Mouse (Mus musculus) layer of hippocampus, postnatal 36 days (tissue): ENCODE measurements around the gene Olfr1129. TPM values are rescaled to one million over a fixed set of nuclear protein-coding genes. Genes with fewer than 3 reads are reported as not detected.
"Not testable (repeated sequence)": the region's sequence is repeated elsewhere in the genome, so short reads cannot be mapped to it uniquely, and the experiment has no call there.

ENCODE experiments used
- DNase-seq, 2 experiments: peaks; one replicate each; pipeline ENCODE4 v3.0.0; 2022
- total RNA-seq, 2 experiments: library from RNA; stranded (reverse); gene quantifications; 2 replicates each; pipeline ENCODE4 v1.2.3; 2021

Gene Olfr1129
- not detected for total RNA-seq

DNA sequence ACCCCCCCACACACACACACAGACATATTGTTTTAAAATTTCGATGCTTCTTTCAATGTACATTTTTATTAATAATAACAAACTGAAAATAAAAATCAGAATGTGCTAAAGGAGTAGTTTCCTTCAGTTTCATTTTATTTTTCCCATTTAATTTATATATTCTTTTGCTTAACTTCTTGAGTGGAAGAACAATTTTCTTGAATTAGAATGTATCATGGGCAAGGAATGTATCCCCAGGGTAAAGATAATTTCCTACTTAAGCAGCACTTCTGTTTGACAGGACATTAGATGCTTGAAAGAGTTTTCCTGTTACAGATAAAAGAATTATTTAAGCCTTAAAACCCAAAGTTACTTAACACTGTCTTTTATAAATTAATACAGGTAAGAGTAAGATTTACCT lies at the start of gene Olfr1129:
Gene Olfr1129 (plus strand): TSS at position 301 of the 400 bp plus-strand sequence.
- DNase-seq = not testable (repeated sequence)

GRCm38 (mm10) chr2:87525899-87526616 lies 47.6 kb upstream of the Olfr1129 start:
- peak; percentile 15 to 26 for DNase-seq

DNA sequence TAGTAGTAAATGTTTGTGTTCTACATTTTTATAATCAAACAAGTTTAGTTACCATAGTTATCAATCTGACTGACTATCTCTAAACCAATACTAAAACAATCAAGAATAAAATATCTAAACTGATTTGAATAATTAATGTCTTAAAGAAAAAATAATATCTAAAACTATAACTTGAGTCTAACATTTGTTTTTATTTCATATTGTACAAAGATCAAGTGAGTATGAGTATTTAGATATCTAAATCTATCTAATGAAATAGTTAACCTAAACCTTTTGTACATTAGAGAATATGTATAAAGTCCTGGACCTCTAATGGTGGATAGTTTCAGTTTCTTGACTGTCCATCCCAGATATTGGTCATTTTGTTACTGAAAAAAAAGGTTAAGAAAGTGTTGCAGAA lies 42.2 kb upstream of the Olfr1129 start, which contains the start of gene Olfr153:
Gene Olfr153 (plus strand): TSS at position 301 of the 400 bp plus-strand sequence.
- DNase-seq = no peak

DNA sequence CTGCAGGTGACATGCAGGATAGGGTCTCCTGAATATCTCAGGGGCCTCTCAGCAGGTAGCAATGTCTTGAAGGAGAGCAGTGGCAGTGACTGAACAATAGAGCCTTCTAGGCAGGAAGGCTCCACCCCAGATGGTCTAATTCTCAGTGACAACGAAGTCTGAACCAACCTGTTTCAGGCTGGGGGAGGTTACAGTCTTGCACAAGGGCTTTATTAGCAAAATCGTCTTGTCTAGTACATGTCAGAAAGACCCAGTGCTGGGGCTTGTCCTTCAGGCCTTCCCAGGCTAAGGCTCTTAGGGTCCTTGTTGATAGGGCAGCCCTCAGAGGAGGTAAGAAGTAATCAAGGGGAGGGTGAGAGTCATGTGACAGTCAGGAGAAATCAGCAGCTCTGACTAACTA lies 38.9 kb upstream of the Olfr1129 start:
- no peak for DNase-seq

GRCm38 (mm10) chr2:87545442-87545841 lies 28.3 kb upstream of the Olfr1129 start, which contains the start of gene Olfr1128:
Olfr1128 (minus strand) TSS chr2:87545542.
- DNase-seq = no peak

- not testable (repeated sequence) for DNase-seq
These were observed 32.2 kb downstream of the Olfr1129 start, which contains the start of gene Olfr1130 for GRCm38 (mm10) chr2:87605912-87606311. Olfr1130 (plus strand) TSS chr2:87606212.

DNA sequence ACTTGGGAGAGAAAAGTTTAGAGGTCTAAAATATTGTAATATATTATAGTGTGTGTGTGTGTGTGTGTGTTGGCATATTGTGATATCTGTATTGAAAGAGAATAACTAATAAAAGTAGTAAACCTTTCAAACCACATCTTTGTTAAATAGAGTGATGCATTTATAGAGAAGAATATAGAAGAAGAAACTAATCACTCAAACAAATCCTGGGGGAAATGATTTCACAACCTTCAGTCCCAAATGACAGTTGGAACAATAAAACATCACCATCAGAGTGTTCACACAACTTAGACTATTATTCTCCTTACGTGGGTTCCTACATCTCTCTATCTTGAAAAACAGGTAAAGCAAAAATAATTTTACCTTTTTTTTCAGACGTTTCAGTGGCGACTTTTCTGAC lies 53.1 kb downstream of the Olfr1129 start, which contains the start of gene Olfr1131:
Gene Olfr1131 (plus strand): TSS at position 301 of the 400 bp plus-strand sequence.
- no peak for DNase-seq

Other genes with a start within 250 kb of the Olfr1129 start
- gene Olfr1120, start 219.1 kb upstream of the Olfr1129 start, total RNA-seq = not detected
- not detected for gene Olfr1121, start 204.0 kb upstream of the Olfr1129 start, total RNA-seq
- not detected for gene Olfr1122, start 188.1 kb upstream of the Olfr1129 start, total RNA-seq
- gene Olfr1123, start 157.3 kb upstream of the Olfr1129 start, total RNA-seq = not detected
- gene Olfr1124, start 143.6 kb upstream of the Olfr1129 start, total RNA-seq = not detected
- not detected for gene Olfr1126, start 119.9 kb upstream of the Olfr1129 start, total RNA-seq
- gene Pramel7, start 76.8 kb upstream of the Olfr1129 start, total RNA-seq = not detected
- not detected for gene Pramel6, start 67.3 kb upstream of the Olfr1129 start, total RNA-seq
- not detected for gene Olfr153, start 42.1 kb upstream of the Olfr1129 start, total RNA-seq
- not detected for gene Olfr1128, start 28.4 kb upstream of the Olfr1129 start, total RNA-seq
- not detected for gene Olfr1130, start 32.3 kb downstream of the Olfr1129 start, total RNA-seq
- gene Olfr1131, start 53.2 kb downstream of the Olfr1129 start, total RNA-seq = not detected
- not detected for gene Olfr1132, start 63.6 kb downstream of the Olfr1129 start, total RNA-seq
- not detected for gene Olfr1133, start 73.5 kb downstream of the Olfr1129 start, total RNA-seq
- gene Olfr1134, start 84.6 kb downstream of the Olfr1129 start, total RNA-seq = not detected
- not detected for gene Olfr1135, start 99.8 kb downstream of the Olfr1129 start, total RNA-seq
- gene Olfr1136, start 120.0 kb downstream of the Olfr1129 start, total RNA-seq = not detected
- not detected for gene Olfr1137, start 139.3 kb downstream of the Olfr1129 start, total RNA-seq
- not detected for gene Olfr1138, start 166.1 kb downstream of the Olfr1129 start, total RNA-seq
- gene Olfr1140, start 169.8 kb downstream of the Olfr1129 start, total RNA-seq = not detected
- gene Olfr1141, start 180.1 kb downstream of the Olfr1129 start, total RNA-seq = not detected
- not detected for gene Olfr152, start 205.6 kb downstream of the Olfr1129 start, total RNA-seq
- gene Olfr1143, start 226.7 kb downstream of the Olfr1129 start, total RNA-seq = not detected
- gene Olfr1145, start 235.9 kb downstream of the Olfr1129 start, total RNA-seq = not detected